Mouse (Mus musculus) gastrocnemius, postnatal 4 days (tissue): ENCODE results near the gene Shank2. TPM values are rescaled to one million over a fixed set of nuclear protein-coding genes. Genes with fewer than 3 reads are reported as not detected.

Experiments used
- DNase-seq, 2 experiments: peaks; one replicate each; pipeline ENCODE4 v3.0.0; 2021 to 2022; ENCODE audit warnings: low spot score in 2 of 2, mixed read lengths in 2 of 2
- microRNA-seq: library from miRNA; unstranded; fragments of <30 nt; microRNA quantifications from one replicate; pipeline ENCODE4 v1.2.0, GENCODE M21; 2021
- total RNA-seq, 2 experiments: library from RNA; stranded (reverse); gene quantifications; 2 replicates each; pipeline ENCODE4 v1.2.3; 2021

Shank2 gene
- total RNA-seq, 2 experiments from 2014 or later, result 0.52 to 0.88 TPM

DNA sequence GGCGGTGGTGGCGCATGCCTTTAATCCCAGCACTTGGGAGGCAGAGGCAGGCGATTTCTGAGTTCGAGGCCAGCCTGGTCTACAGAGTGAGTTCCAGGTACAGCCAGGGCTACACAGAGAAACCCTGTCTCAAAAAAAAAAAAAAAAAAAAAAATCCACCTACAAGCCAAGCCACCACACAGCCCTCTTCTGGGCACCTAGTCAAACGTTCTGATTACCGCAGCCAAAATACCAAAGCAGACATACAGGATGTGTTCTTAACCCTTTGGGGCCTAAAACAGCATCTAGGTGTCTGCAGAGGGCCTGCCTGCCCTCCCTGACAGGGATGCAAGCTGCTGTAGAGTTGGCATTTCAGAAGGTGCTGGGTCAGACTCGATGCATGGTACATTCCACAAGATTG, 460.8 kb downstream of the Shank2 start:
- DNase-seq, result no peak

DNA sequence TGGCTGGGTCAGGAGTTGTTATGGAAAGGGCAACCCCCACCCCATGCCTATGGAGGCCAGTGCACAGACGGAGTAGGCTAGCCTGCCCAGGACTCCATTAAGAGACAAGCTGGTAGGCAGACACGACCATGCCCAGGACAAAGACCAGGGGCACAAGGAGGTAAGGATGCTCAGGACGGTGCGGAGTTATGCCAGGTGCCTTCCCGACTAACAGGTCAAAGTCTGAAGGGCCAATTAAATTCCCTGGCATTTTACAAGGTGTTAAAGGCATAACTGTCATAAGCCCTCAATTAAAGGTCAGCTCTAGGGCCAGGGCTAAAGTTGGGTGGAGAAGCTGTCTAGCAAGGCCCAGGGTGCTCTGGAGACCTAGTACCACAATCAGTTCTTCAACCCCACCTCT, 467.0 kb downstream of the Shank2 start:
- no peak for DNase-seq

DNA sequence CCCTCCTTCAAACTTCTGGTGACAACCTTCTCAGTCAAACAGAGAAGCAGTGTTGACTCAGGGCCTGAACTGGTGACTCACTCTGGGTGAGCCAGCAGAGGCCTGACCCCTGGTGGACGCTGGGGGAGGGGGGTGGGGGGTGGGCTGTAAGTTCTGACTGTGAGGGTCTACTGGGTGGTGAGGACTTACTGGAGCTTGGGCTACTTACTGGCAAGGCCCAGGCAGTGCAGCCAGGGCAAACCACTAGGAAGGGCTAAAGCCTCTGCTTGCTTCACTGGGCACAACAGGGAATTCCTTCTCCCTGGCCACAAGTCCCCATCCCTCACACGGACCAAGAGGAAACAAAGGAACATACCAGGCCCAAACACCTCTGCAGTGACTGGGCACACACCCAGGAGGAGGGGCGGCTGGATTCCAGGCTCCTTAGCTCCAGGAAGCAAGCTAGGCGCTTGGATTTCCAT, 467.5 kb downstream of the Shank2 start:
- DNase-seq, result peak in 1 of 2 experiments; percentile 27

DNA sequence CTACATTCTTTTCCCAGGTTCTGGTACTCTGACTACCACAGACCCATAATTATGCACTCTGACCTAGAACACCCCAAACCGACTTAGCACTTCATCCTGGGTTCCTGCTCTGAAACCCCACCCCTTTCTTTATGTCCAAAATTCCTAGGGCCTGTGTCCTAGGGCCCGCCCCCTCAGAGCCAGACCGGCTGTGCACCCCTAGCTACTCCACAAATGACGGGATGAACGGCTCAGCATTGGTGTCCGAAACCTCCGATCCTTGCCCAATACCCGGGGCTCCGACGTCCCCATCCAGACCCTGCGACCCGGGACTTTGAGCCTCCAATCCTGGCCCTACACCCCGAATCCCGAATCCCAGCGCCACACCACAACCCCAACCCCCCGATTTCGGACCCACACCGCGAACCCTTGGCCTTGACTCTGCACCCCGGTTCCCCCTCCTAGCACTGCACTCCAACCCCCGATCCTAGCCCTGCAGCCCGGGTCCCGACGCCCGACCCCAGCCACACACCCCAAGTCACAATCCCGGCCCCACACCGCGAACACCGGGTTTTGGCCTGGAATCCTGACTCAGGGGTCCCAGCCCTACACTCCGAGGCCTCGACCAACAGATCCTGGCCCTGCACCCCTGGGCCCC, 468.3 kb downstream of the Shank2 start:
- DNase-seq, result peak in 1 of 2 experiments; percentile 22

DNA sequence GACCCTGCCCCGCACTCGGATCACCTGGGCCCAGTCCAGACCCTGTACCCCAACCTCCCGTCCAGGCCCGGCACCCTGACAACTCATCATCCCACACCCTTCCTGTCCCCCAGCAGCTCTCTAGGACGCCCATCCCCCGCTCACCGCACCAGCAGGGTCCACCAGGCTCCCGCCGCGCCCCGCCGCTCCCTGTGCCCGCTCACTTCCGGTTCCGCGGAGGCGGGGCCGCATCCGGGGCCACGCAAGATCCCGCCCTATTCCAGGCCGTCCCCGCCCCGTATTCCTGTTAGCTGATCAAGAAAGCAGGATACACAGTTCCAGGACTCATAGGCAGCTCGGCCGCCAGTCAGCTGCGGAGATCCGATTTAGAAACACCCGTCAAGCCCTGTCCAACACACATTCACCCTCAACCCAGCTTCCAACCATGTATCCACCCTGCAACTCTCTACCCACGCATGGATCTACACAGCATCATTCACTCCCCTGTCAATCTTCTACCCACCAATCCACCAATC, 468.9 kb downstream of the Shank2 start, which contains the start of gene Cttn:
Cttn (minus strand) TSS at position 465 of the 515 bp plus-strand sequence.
- peak; percentile 88 for DNase-seq

DNA sequence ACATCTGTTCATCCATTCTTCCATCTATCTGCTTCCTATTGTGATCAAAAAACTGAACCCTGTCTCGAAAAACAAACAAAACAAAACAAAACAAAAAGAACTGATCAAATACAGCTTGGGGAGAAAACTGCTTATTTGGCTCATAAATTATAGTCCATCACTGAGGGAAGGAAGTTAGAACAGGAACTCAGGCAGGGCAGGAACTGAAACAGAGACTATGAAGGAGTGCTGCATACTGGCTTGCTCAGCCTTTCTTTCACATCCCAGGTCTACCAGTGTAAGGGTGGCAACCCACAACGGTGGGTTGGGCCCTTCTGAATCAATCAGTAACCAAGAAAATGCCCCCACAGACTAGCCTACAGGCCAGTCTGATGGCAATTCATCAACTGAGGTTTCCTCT, 469.4 kb downstream of the Shank2 start:
- no peak for DNase-seq

DNA sequence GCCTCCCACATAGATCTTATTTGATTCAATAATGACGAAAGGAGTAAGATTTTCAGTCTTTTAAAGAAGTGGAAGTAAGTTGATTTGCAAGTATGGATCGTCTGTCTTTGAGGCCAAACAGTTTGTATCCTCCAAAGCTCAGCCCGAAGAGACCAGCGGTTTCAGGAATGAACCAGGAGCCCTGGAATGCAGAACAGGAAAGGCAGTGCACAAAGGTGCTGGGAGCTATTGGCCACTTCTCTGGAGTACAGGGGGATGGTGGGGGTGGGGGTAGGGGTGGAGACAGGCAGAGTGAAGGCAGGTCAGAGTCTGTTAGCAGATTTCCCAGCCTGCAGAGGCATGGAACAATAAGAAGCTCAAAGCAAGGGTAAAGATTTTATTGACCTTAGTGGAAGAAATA, 471.8 kb downstream of the Shank2 start:
- DNase-seq, result no peak

Small RNA genes within 50 kb of the gene (microRNA-seq; reads per million reads assigned to microRNA genes)
- gene Mir3105, result not detected

Other genes with a start within 250 kb of the Shank2 start
- gene Osbpl5, start 244.9 kb upstream of the Shank2 start, total RNA-seq, result 10 to 100 TPM; 57.0 to 58.7 TPM
- not detected for gene Mrgprg, start 234.9 kb upstream of the Shank2 start, total RNA-seq
- gene Mrgpre, start 217.4 kb upstream of the Shank2 start, total RNA-seq, result 1 to 10 TPM; 1.7 to 2.7 TPM
- gene Nadsyn1, start 179.1 kb upstream of the Shank2 start, total RNA-seq, result 1 to 10 TPM; 5.1 to 5.9 TPM
- gene Dhcr7, start 178.8 kb upstream of the Shank2 start, total RNA-seq, result 10 to 100 TPM; 16.7 to 18.6 TPM
- not detected for gene Gm498, start 135.1 kb upstream of the Shank2 start, total RNA-seq